Mouse (Mus musculus) stomach, postnatal 0 days (tissue): ENCODE measurements around the gene Actg1.

Experiments used
- CTCF ChIP-seq: IDR thresholded peaks from 2 replicates; pipeline ENCODE4 v1.5.1; 2016; ENCODE audit warnings: antibody characterized with exemption, low read depth, mild to moderate bottlenecking, moderate library complexity
- EP300 ChIP-seq: optimal IDR thresholded peaks from 2 replicates; pipeline ENCODE3; 2016; ENCODE audit warnings: antibody characterized with exemption

GRCm38 (mm10) chr11:120355277-120356039, 7.1 kb upstream of the Actg1 start:
- TF ChIP-seq EP300, result no peak
- TF ChIP-seq CTCF, result no peak
